Mouse (Mus musculus): ENCODE results near the gene Acsl1.

Gene Acsl1

DNA sequence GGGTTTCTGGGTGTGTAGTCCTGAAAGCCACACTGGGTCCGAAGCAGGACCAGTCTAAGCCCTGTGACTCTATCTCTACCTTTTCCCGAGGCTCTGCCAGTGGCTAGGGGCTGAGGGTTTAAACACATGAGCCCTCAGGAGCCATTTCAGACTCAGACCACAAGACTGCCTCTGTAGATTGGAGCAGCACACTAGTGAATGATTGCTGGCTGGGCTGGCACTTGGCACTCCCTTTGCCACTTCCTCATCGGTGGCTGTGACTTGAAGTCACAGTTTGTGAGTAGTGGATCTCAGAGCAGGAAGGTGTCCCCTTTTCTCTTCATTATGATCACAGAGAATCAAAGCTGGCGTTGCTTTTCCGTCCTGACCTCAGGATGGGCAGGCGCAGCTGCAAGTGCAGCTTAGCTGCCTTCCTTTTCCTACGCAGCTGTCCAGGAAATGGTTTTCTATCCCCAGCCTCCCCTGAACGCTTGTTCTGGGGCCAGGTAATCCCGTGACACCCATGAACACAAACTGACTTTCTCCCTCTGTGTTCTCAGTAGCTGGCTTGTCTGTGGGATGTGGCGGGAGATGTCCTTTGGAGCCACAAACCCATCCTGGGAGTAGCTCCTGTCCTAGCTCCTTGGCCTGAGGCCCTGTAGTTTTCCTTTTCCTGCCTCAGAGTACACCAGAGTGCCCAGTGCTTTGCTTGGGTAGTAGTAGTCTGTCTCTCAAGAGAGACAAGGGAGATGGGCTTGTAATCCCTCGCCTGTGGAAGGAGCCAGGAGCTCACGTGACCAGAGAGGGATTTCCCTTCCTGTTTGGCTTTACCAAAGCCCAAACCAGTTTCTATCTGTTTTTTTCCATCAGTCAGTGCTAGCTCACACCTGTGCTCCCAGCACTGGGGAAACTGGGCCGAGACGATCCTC lies 37.9 kb downstream of the Acsl1 start:
- DNase-seq: peak; percentile 52

DNA sequence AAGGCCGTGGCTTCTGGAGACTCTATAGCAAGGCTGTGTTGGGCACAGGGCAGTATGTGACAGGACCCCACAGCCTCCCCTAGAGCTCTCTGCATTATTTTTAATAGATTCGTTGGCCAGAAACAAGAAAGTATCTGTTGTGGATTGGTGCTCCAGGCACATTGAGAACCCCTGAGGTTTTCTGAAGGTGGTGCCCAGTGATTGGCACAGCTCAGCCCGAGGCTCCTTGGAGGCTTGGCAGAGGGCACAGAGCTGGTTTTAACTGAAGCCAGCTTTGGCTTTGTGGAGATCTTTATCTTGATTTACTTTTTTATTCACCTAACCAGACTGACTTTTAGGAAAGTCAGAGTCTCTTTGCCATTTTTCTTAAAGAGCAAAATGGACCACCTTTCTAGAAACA lies 38.6 kb downstream of the Acsl1 start:
- no peak for DNase-seq

DNA sequence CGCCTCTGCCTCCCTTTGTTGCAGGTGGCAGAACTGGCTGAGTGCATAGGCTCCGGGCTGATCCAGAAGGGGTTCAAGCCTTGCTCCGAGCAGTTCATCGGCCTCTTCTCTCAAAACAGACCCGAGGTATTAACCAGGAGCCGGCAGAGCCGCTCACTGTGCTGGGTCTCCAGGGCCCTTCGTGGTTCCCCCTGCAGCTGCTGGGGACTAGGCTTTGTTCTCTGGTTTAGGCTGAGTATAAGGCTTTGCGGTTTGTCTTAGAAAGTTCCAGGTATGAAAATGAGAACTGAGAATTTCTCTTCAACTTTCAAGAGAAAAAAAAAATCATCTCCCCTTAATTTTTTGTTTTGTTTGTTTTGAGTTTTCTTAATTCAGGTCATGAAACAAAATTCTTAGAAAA lies 40.5 kb downstream of the Acsl1 start:
- DNase-seq: no peak

DNA sequence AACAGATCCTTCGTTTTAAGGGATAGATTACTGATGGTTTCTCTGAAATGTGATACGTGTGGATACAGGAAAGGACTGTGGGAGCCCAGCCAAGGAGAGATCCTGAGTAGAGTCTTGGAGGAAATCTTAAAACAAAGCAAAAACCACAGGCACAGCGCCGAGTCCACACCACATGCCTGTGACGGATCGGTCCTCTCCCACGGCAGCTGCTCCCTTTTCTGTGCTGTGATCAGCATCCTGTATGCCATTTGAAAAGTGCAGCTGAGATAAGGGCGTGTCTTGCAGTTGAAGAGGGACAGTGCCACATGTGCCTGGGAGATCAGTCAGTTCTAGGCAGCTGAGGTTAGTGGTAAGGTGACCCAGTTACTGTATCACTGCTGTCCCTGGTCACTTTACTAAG lies 41.7 kb downstream of the Acsl1 start:
- DNase-seq: peak; percentile 63

DNA sequence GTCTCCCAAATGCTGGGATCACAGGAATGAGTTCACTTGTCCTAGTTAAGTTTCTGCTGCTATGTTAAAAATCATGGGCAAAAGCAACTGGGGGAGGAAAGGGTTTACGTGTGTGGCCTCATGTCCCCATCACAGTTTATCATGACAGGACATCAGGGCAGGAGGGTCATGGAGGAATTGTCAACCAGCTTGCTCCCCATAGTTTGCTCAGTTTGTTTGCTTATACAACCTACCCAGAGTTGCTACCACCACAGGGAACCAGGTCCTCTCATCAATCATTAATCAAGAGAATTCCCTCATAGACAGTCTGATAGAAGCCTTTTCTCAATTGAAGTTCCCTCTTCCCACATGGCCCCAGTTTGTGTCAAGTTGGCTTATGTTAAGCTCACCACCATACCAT lies 43.2 kb downstream of the Acsl1 start:
- no peak for DNase-seq

DNA sequence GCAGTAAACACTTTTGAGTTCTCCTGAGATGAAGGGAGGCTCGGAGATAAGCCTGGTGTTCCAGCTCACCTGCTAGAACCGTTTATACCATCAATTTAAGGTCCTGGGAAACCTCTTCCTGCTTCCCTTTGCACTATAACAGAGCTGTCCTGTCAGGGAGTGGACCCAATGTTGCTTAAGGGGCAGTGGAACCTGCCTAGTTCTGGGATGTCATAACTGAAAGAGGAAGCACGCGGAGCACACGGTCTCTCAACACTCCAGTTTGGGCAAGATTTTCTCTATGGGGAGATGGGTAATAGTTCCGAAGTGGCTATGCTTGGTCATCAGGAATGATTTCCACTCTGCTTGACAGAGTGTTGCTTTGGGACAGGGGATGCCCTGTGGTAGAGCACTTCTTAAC lies 49.8 kb downstream of the Acsl1 start:
- DNase-seq: no peak

DNA sequence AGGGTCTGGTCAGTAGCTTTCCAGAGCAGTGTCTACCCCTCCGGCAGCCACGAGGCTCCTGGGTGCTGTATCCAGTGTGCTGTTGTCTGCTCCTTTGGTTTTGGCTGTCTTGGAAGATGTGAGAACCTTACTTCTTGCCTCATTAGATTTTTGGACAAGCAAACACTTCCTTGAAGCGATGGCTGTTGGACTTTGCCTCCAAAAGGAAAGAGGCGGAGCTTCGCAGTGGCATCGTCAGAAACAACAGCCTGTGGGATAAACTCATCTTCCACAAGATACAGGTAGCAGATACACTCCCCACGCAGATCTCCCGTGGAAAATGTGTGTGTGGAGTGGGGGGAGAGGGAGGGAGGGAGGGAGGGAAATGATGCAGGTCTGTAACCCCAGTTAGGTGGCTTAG lies 55.3 kb downstream of the Acsl1 start:
- peak; percentile 31 for DNase-seq

DNA sequence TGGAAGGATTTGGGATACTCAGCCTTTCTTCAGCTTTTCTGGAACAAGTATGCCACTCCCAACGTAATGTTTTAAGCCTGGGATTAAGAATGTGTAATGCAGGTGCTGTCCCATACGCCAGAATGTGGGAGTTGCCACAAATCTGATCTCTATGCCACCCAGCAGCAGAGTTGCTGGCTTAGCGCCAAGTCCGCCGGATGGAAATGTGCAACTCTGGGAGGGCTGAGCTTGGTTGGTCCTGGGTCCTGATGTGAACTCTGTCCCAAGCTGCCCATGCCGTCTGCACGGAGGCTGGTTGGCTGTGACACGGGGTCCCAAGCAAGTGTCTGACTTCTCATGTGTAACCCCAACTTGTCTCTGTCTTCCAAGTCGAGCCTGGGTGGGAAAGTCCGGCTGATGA lies 56.0 kb downstream of the Acsl1 start:
- peak; percentile 67 for DNase-seq

DNA sequence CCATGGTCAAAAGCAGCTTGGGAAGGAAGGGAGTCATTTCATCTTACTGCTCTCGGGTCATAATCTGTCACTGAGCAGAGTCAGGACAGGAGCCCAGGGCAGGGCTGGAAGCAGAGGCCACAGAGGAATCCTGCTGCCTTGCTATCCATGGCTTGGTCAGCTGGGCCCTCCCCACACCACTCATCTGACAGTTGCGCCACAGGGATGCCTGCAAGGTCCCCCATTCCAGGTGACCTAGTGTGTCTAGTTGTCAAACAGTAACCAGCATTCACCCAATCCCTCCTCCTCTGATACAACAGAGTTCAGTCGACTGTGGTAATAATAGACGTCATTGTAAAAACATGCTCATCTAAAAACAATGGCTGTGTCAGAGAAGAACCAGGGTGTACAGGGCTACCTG lies 58.7 kb downstream of the Acsl1 start:
- DNase-seq: peak; percentile 32

DNA sequence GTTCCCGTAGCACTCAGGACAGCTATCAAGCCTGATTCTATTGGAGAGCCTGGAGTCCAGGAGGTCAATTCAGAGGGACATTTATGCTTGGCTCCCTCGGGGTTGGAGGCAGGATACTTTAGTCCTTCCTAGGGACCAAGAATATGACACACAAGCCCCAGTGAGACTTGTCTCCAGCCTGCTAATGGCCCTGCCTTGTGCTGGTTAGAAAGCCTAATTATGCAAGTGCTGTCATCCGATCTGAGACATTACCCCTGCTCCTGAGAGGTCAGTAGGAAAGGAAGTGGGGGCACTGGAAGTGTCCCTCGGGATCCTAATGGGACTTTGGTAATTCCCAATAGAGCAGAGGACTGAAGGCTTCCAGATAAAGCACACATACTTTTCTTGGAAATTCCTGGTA lies 59.7 kb downstream of the Acsl1 start:
- DNase-seq: no peak

DNA sequence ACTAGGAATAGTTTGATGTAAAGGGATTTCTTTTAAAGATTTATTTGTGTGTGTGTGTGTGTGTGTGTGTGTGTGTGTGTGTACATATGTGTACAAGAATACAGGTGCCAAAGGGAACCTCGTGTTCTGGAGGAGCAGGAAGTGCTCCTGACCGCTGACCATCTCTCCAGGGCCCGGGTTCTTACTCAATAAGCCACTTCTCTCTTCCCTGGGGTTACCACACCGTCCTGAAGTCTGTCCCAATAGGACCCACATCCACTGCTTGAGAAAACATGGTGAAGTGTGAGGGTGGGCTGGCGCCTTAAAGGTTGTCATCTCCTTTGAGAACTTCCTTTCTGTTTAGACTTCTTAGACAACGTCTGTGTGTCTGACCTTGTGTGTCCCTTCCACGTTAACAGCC lies 63.1 kb downstream of the Acsl1 start:
- no peak for DNase-seq

DNA sequence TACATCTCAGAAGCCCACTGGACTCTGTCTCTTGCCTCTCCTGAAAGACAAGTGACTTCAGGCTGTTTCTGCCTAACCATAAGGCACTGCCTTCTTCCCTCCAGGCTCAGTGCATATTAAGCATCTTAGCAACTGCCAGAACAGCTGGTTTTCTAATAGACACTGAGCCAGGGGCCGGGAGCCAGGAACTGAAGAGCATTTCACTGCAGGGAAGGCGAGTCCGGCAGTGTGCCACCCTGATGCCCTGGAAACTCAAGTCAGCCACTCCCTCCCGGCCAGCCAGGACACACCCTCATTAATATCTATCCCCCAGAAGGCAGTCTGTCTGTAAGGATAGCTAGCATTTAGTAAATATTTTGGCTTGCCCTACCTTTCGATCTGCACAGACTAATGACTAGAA lies 68.9 kb downstream of the Acsl1 start:
- DNase-seq: peak; percentile 39

DNA sequence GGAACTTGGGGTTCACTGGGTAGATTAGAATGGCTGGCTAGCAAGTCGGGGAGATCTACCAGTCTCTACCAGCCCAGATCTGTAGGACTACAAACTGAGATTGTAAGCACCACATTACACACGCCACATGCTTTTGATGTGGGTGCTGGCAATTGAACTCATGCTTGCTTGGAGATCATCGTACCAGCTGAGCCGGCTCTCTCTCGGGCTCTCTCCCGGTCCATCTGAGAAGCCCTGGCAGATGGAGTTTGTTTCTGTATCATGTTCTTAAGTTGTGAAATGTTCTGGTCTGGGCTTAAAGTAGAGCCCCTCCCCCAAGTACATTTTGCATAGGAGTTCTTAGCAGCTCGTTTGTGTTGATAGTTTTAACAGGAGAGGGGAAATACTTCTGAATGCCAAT lies 72.4 kb downstream of the Acsl1 start:
- no peak for DNase-seq

DNA sequence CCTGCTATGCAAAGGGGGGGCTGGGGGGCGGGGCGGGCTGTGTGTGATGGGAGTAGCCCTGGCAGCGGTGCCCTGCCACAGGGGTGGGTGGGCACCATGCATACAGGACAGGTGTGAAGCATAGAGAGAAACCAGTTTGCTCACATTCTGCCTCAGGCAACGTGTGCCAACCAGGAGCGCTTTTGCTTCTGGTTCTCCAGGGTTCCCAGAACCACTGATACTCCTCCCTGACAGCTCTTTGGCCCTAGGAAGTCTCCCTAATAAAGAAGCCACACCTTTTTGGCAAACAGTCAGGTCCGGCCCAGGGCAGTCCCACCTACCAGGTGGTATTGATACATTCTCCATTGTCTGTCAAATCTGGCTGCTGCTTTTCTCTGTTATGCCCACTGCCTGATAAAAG lies 72.8 kb downstream of the Acsl1 start:
- no peak for DNase-seq

DNA sequence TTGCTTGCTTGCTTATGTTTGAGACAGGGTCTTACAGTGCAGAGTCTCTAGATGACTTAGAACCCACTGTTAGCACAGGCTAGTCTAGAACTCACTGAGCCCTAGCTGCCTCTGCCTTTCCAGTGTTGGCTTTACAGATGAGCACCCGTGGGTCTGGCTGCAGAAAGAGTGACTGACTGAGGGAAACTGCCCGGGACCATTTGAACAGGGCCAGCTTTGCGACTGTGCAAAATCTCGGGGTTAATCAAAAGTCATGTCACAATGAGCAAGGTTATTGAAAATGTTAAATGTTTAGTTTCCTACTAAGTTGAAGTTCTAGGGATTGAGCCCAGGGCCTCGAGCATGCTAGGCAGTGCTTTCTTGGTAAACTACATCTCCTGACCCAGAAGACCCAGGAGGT lies 75.0 kb downstream of the Acsl1 start:
- peak; percentile 45 for DNase-seq

DNA sequence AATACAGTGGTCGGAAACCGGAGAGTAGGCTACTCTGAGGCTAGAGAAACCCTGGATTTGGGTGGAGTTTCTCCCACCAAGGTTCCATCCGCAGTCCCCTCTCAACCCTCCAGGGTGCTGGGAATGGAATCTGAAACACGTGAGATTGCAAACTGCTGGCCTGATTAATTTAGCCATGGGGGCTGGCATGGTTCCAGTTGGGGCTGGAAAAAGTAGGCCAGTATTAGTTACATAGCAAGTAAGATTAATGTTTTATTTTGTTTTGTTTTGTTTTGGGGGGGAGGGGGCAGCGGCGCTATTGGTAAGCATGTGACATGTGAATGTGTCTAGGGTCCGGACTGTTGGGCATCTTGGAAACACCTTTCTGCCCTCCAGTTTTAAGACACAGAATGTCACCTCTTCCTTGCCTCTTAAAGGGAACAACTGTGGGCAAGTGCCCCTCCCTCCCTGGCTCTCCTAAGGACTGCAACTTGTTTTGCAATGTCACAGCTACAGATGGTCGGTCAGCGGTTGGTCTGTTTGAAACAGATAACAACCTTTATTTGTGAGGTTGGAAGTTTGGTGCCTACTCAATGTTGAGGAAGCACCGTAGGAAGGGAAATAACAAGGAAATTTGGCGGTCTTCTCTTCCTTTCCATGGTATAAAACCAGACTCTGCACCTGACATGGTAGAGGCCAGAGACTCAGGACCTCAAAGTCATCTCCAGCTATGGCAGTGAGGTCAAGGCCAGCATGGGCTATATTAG lies 75.8 kb downstream of the Acsl1 start:
- DNase-seq: peak; percentile 92

DNA sequence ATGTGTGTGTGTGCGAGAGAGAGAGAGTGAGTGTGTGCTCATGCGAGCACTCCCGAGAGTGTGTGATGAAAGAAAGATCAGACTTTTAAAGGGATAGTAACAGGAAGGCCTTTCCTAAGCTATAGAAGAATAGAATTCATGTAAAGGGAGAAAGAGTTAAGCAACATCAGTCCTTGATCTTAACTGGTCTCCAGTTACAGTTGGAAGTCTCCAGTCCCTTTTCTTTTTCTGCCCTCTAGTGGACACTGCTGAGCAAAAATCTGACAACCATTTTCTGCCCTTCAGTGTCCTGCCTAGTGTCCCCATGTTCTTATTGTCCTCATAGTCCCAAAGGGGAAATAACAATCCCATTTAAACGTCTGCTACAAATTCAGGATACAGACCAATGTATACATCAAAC lies 76.4 kb downstream of the Acsl1 start:
- DNase-seq: peak; percentile 81

DNA sequence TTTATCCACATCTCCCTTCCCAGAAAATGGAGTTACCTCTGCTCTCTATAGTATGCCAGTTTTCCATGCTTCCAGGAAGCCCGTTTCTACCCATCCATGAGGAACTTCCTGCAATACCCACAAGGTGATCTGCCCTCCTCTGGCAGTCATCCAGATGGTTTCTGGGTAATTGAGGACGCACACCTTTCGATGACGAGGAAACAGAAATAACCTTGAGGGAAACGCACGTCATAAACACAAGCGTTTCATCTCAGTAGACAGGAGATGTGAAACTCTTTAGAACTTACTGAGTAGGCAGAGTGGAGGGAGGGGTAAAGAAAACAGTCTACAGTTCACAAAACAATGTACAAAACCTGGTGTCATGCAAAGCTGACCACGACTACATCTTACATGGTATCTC lies 79.2 kb downstream of the Acsl1 start:
- DNase-seq: no peak

DNA sequence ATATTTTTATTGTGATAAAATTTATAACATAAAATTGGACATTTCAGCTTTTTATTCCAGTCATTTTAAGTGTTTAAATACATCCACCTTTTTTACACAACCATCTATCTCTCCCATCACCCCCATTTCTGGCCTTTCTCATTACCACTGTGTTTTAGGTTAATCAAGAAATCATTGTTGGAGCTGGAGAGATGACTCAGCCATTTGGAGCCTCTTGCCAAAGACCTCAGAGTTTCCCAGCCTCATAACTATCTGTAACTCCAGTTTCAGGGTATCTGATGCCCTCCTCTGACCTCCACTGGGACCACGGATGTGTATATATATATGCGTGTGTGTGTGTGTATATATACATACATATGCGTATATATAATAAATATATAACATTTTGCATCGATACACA lies 80.2 kb downstream of the Acsl1 start:
- DNase-seq: no peak

DNA sequence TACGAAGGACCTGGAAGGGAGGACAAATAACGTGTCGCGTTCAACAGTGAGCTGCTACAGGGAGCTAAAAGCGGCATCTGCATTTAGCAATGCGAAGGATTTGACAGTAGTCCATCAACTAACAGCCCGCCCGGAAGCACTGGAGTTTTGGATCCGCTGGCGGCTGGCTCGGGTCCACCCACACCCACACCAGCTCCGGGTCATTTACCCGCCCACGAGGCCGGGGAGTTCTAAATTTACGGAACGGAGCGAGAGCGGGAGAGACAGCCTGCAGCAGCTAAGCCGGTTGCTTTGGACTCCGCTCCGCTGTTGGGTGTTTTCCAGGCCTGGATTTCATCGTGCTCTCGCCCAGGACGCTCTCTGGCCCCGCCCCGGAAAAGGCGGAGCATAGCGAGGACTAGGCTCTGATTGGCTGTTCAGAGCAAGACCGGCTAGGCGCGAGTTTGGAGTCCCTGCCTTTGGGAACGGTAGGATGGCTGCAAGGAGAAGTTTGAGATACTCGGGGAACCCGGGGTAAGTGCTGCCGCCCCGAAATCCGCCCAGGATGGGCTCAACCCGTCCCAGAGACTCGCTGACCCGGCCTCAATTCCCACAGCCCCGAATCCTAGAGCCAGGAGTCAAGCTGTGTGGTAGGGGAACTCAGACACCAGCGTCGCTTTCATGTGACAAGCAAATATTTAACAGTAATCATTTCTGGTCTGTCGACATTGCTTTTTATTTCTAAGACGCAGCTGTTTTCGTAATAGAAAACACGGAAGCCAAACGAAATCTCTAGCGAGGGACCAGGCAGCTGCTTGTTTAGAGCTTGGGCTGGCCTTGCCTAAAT lies 81.0 kb downstream of the Acsl1 start, which contains the start of gene Cenpu:
Gene Cenpu (plus strand): TSS at position 414 of the 826 bp plus-strand sequence.
- DNase-seq: peak; percentile 100

DNA sequence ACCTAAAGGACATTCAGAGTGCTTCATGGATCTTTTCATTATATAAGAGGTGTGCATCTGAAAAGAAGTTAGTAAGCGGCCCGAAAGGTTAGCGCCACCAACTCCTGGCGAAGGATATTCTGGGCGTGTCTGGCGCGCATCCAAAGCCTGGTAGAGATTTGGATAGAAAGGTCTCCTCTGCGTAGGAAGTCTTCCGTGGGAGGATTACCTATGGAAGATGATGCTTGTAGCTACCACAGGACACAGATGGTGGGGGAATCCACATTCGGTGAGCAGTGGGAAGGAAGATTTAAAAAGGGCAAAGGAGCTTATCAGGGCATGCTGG lies 81.6 kb downstream of the Acsl1 start:
- no peak for DNase-seq

DNA sequence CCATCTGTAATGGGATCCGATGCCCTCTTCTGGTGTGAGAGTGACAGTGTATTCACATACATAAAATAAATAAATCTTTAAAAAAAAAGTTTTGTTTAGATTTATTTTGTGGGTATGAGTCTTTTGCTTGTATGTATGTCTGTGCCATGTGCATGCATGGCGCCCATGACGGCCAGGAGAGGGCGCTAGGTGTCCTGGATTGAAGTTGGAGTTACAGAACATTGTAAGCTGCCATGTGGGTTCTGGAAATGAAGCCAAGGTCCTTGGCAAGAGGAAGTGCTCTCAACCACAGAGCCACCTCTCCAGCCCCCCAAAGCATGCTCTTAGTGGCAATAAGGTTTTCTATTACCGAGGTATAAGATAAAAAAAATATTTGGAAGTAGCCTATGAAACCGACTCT lies 88.6 kb downstream of the Acsl1 start:
- no peak for DNase-seq

DNA sequence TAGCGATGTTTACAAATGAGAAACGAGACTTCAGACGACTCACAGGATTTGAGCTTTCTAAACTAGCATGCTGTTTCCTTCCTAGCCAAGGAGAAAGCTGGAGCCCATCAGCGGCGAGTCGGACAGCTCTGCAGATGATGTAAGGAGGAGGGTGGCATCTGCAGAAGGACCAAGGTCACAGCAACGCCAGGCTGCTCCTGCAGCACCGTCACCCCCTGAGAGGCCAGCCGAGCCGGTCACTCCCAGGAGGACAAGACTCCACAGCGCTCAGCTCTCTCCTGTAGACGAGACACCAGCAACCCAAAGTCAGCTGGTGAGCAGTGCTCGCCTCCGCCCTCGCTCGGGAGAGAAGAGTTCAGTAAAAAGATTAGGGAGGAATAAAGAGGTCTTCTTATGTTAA lies 91.5 kb downstream of the Acsl1 start:
- DNase-seq: no peak

Measured in kidney, postnatal 14 days (tissue).